Mouse (Mus musculus): ENCODE measurements at regions not wholly inside any gene's neighbourhood (a gene's known extent, or its start where the extent isn't known, plus 50 kb on each side); places are given as distances from the start of the nearest gene placed in this dataset.

DNA sequence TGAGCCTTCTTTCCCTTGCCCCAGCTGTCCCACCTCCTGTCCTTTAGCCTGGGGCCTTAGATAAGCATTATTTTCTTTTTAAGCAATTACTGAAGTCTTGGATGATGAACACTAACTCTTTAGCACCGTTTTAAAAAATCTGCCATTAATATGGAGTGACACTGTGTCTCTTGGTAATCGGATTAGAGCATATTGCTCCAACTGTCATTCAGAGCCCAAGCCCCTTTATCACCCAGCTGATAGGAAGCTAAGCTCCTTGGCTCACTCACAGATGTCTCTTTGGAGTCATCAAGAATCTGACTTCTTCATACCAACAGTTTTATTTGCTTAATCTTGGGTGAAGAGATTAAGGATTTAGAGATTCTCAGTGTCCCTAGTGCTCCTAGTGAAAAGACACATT lies 94.3 kb upstream of the Elac2 start:
- TF ChIP-seq POLR2A (IDR thresholded peaks at IDR 0.05; ENCODE audit: extremely low read depth, insufficient read depth, low read length), result no peak
- no peak for TF ChIP-seq CTCF (IDR thresholded peaks at IDR 0.05; ENCODE audit: extremely low read depth, insufficient read depth, low read length)

Data from cortical plate, adult 2 months (tissue).